Mouse (Mus musculus): ENCODE measurements around the gene Twnk. TPM values are rescaled to one million over a fixed set of nuclear protein-coding genes. Genes with fewer than 3 reads are reported as not detected.

Gene Twnk
- polyA plus RNA-seq, 1 experiment from 2014 or later, result 9.4 TPM

Other genes starting within 250 kb of the Twnk start
- 18.7 and 22.1 TPM in 2 replicates for gene Pax2, start 249.6 kb upstream of the Twnk start, polyA plus RNA-seq (2014; fragmentation: Nextera tagmentation; extraction: Ambion mirVana)
- gene Slf2, start 74.5 kb upstream of the Twnk start, polyA plus RNA-seq (2014; fragmentation: Nextera tagmentation; extraction: Ambion mirVana), result 33.1 and 34.8 TPM in 2 replicates
- gene Sema4g, start 16.6 kb upstream of the Twnk start, polyA plus RNA-seq (2014; fragmentation: Nextera tagmentation; extraction: Ambion mirVana), result 19.4 and 19.5 TPM in 2 replicates
- 75.8 and 85.4 TPM in 2 replicates for gene Mrpl43, start 779 bp downstream of the Twnk start, polyA plus RNA-seq (2014; fragmentation: Nextera tagmentation; extraction: Ambion mirVana)
- gene Lzts2, start 8.8 kb downstream of the Twnk start, polyA plus RNA-seq (2014; fragmentation: Nextera tagmentation; extraction: Ambion mirVana), result 18.8 and 20.1 TPM in 2 replicates
- 2.5 and 2.9 TPM in 2 replicates for gene Pdzd7, start 40.1 kb downstream of the Twnk start, polyA plus RNA-seq (2014; fragmentation: Nextera tagmentation; extraction: Ambion mirVana)
- gene Sfxn3, start 41.8 kb downstream of the Twnk start, polyA plus RNA-seq (2014; fragmentation: Nextera tagmentation; extraction: Ambion mirVana), result 67.8 and 77.0 TPM in 2 replicates
- 2.5 and 4.9 TPM in 2 replicates for gene Kazald1, start 69.6 kb downstream of the Twnk start, polyA plus RNA-seq (2014; fragmentation: Nextera tagmentation; extraction: Ambion mirVana)
- gene Tlx1, start 145.0 kb downstream of the Twnk start, polyA plus RNA-seq (2014; fragmentation: Nextera tagmentation; extraction: Ambion mirVana), result 1.7 and 3.4 TPM in 2 replicates
- gene Lbx1, start 230.1 kb downstream of the Twnk start, polyA plus RNA-seq (2014; fragmentation: Nextera tagmentation; extraction: Ambion mirVana), result 18.5 and 20.4 TPM in 2 replicates

Measured in hindbrain, embryonic 14.5 days (tissue).